Mouse (Mus musculus) gonadal fat pad, adult 2 months (tissue): ENCODE data around the gene Gm28051. TPM values are rescaled to one million over a fixed set of nuclear protein-coding genes. Genes with fewer than 3 reads are reported as not detected.

Experiments
- DNase-seq: peaks from one replicate; pipeline ENCODE4 v3.0.0-alpha.2; 2012; ENCODE audit warnings: low read depth
- polyA plus RNA-seq: library from polyadenylated mRNA; depleted of rRNA; stranded (reverse); fragments of >200 nt; gene quantifications from 2 replicates; pipeline ENCODE4 v1.2.3, GENCODE M21; 2012

The Gm28051 gene
- polyA plus RNA-seq, 1 experiment: not detected

DNA sequence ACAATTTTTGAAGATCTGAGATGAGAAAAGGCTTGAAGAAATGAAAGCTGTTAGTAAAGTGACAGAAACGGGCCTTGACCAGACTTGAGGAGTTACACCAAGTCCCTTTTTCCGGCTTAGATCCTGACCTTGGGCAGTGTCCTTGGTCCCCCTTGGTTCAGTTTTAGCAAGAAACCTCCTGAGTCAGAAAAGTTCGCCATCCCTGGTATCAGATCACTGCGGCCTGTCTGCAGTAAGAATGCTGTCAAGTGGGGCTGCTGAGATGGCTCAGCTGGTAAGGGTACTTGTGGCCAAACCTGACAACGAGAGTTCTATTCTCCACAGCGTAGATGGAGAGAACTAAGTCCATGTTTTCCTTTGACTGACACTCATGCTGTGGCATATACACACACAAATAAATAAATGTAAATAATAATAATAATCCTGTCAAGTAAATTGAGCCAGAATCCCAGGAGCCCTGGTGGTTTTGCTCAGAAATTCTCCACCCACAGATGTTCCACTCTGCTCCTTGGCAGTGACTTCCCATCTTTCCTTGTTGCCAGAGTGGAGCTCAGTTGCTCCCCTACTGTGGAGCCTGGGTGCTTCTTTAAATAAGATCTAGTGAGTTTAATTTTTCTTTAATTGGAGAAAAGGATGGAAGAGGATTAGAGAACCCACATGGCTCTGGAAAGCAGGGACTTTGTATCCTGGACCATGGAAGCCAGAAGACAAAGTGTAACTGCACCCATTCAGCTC, 51.5 kb downstream of the Gm28051 start:
- no peak for DNase-seq

- no peak for DNase-seq
These were observed 52.2 kb downstream of the Gm28051 start for GRCm38 (mm10) chr12:102705216-102705871.

DNA sequence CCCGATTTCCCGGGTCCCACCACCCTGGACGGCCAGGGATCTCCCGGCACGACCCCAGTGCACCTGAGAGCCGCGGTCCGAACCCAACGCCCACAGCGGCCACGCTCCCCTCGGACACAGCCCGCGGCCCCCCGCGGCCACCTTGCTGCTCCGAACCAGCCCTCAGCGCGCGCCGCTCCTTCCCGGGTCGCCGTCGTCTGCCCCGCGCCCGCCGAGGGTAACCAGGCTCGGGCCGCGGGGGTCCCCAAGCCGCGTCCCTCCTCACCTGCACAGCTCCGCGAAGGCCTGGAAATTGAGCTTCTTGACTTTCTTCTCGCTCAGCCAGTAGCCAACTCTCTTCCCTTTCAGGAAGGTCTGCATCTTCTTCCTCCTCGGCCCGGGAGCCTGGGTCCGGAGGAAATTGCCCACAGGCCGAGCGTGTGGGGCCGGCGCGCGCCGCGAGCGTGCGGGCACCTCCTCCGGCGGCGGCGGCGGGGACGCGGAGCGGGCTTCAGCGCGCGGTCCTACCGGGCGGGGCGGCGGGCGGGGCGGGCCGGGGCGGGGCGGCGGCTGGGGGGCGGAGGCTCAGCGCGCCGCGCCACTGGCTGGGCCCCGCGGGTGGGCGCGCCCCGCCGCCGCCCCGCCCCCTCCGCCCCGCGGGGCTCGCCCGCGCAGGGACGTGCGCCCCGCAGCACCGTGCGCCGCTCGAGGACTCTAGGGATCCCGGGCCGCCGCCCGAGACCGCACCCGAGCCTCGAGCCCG, 52.9 kb downstream of the Gm28051 start, which contains the start of gene Itpk1:
Itpk1 (minus strand) TSS at position 474 of the 742 bp plus-strand sequence.
- no peak for DNase-seq

GRCm38 (mm10) chr12:102703921-102704408, 53.6 kb downstream of the Gm28051 start:
- no peak for DNase-seq

GRCm38 (mm10) chr12:102703441-102703840, 54.1 kb downstream of the Gm28051 start:
- no peak for DNase-seq

GRCm38 (mm10) chr12:102703111-102703412, 54.5 kb downstream of the Gm28051 start:
- no peak for DNase-seq

DNA sequence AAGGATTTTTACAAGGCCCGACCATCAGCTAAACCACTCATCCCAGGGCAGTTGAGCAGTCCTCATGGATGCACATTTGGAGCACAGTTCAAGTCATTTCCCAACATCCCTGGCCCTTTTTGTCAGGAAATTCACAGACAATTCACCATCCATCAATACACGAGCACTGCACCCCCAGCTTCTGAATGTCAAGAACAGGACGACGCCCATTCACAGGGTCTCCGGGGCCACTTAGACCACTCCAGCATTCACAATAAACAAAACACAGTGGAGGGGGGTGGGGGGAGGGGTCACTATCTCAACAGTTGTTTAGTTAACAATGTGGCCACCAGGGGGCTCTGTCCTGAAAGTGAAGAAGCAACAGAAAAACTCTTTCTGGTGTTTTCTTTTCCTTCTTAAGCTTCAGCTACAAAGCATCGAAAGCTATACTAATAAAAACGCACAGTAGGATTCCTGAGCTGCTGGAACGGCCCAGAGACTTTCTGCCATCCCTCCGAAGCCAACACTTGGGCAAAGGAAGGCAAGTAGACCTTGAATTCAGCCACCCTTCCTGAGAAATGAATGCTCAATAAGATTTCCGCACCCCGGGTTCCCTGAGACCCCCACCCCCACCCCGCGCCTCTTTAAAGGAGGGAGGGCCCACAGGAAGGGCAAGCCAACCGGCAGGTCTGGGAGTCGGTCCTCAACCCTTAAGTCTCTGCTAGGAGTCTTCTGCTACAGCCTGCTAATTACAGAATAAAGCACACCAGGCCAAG, 55.0 kb downstream of the Gm28051 start:
- DNase-seq: no peak

- no peak for DNase-seq
These were observed 55.8 kb downstream of the Gm28051 start for GRCm38 (mm10) chr12:102701691-102702207.

DNA sequence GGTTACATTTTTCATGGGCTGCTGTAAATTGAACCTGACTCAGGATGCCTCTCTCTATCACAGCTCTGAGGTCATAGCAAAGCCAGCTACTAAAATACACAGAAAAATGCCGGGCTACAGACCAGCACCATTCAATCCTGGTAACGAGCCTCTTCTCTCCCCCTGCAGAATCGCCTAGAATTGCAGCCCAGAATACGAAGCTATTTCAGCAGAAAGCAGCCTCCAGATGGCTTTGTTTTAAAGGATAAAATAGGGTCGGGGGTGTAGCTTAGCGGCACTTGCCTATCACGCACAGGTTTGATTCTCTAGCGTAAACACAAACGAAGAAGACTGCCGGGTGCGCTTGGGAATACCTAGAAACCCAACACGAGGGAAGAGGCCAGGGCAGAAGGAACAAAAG, 57.1 kb downstream of the Gm28051 start:
- DNase-seq: no peak

- DNase-seq: no peak
These were observed 58.4 kb downstream of the Gm28051 start for GRCm38 (mm10) chr12:102699156-102699555.

GRCm38 (mm10) chr12:102698089-102698684, 59.4 kb downstream of the Gm28051 start:
- no peak for DNase-seq

DNA sequence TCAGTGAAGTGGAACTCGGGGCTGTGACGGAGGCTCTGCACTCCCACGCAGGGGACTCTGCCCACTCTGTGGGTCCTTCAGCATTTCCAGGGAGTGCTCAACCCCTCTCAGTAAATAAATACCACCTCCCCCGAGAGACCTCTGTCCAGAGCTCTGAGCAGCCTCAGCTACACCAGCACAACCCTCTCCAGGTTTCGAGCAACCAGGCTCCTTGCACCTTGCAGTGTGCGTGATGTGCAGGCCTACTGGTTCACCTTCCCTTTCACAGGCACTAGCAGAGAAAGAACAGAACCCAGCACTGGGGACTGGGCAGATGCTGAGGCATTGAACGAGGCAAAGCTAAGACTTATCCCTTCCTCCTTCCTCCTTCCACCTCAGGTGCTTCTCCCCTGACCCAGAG, 60.2 kb downstream of the Gm28051 start:
- no peak for DNase-seq

- no peak for DNase-seq
These were observed 60.8 kb downstream of the Gm28051 start for GRCm38 (mm10) chr12:102696635-102697354.

DNA sequence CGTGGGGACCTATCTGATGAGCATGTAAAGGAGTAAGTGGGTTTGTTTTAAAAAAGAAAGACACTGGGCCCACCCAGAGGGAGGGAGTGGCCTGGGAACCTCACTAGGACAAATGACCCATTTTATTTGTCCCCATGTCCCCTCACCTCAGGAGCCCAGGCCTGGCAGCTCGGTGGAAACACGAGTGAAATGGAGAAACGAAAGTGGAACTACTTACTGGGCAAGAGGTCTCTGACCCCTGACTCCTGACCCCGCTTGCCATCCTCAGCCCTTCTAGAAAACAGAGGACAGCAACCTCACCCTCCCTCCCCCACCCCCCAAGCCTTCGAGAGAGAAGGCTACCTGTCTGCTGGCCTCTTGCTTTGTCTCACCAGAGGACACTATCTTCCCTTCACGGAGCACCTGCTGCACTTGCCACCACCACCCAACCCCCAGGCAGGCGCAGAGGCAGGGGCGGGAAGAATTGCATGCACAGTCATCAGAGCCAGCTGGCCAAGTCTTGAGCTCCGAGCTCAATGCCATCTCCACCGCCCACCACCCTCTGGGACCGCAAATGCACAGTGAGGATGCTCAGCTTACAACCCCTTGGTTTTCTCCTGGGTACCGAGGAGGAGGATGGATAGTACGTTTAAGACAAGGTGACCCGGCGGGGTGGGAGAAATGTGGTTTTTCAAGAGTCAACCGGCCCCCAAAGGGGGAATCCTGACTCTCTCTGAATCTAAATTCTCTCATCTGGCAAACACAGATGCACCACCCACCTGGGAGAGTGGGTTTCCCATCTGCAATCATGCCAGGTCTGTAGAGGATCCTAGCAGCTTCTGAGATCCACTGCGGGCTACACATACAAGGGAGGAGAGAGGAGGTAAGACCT, 62.0 kb downstream of the Gm28051 start:
- no peak for DNase-seq

DNA sequence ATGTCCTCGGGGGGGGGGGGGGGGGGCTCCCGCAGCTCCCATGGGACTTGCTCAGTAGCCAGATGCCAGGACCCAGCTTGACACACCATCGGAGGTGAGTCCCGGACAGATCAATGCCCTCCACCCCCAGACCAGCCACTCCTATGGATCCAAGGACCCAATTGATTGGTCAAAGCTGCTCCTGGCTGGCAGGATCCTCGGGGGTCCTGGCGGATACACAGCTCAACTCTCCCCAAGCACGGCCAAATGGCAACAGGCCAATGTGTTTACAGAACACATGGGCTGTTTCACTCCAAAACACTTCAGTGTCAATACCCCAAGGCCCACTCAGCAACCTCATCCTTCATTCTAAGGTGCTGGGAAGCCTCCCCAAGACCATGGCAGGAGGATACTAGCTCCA, 65.8 kb downstream of the Gm28051 start:
- DNase-seq: no peak

DNA sequence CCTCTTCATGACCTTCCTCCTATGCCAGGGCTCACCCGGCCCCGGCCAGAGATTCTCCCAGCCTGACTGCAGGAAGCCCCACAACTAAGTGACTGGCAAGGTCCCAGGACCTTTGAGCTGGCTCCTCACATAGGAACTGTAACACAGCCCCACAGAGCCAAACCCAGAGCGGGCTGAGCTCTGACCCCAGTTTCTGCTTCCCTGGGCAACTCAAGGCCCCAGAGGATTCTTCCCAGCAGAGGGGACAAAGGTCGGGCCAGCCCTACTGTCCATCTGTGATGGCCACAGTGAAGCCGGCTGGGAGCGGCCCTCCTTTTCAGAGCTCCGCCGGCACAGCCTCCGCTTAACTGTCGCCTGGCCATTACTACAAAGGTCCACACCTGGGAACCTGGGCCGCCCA, 66.4 kb downstream of the Gm28051 start:
- no peak for DNase-seq

DNA sequence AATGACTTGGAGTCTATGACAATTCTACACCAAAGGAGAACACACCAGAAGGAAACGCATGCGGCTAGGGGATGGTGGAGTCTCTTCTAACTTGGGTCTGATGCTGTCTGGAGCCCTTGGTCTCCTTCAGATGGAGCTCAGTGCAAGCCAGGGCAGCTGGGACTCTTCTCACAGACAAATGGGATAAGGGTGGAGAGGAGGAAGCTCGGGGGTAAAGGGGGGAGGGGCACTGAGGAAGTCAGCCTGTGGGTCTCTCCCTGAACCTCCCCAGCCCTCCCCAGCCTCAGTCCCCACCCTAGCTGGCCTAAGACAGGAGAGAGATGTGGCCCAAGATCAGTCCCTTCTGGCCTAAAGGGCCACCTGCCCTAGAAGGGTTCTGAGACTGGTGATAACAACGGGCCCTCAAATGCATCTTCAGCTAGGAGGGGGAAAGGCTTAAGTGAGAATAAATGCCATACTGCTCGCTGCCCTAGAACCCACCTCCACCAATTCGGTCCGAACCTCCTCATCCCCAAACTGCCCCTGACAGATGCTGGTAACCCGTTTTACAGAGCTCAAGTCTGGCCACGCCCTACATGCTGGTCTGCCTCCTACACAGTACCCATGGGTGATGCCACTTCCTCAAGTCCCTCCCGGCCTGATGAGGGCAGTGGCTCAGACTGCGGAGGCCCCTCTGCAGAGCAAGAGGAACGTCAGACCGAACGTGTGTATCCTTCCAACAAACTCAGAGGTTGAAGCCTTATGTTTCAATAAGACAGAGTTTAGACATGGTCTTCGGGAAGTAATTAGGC, 67.6 kb downstream of the Gm28051 start:
- no peak for DNase-seq

- no peak for DNase-seq
These were observed 71.2 kb downstream of the Gm28051 start for GRCm38 (mm10) chr12:102686321-102686720.

- DNase-seq: no peak
These were observed 72.0 kb downstream of the Gm28051 start for GRCm38 (mm10) chr12:102685523-102685931.
